35 mouse cellular contexts compared by ENCODE assay signal in genomic region chr2:28919001-28919400, GRCm38 (mm10). TPM values are rescaled to one million over a fixed set of nuclear protein-coding genes. Genes with fewer than 3 reads are reported as not detected.
DNase-seq lines count a peak whose midpoint lies in the region; ATAC-seq and TF ChIP-seq lines count a peak whose summit lies in the region.
"Had no signal": no experiment of that assay in that cellular context is flagged by ENCODE, and none has a peak within 500 bp of the region (broad histone marks: within the 10 kb centered on the region; RNA-seq: fewer than 3 reads in every experiment).

No protein-coding gene starts in this region.

- no peak for ATAC-seq in midbrain, postnatal 0 days (ENCODE audit: low FRiP score)
- ATAC-seq in midbrain, embryonic 12.5 days (ENCODE audit: low FRiP score, low read depth), result no peak
- ATAC-seq in midbrain, embryonic 15.5 days (replicated peaks), result no peak
- ATAC-seq: forebrain, embryonic 15.5 days; intestine, embryonic 15.5 days had no signal

- H3K4me2 ChIP-seq in midbrain, postnatal 0 days (ENCODE audit: low read depth, low read length, poor library complexity, severe bottlenecking), result no peak overlapping the region
- H3K4me2 ChIP-seq in midbrain, embryonic 12.5 days (replicated peaks), result no peak overlapping the region
- H3K4me2 ChIP-seq in midbrain, embryonic 15.5 days, result peak overlapping the region; percentile 43; the same call in 1 of the 2 replicates
- H3K4me2 ChIP-seq: embryonic facial prominence, embryonic 13.5 days; forebrain, embryonic 12.5 days; forebrain, embryonic 15.5 days; heart, embryonic 11.5 days; hindbrain, embryonic 12.5 days; intestine, embryonic 15.5 days had no signal

- H3K36me3 ChIP-seq in midbrain, embryonic 10.5 days, result no peaks in the 10 kb centered on the region
- H3K36me3 ChIP-seq in midbrain, postnatal 0 days (ENCODE audit: insufficient read depth, low read length), result no peaks in the 10 kb centered on the region
- H3K36me3 ChIP-seq in midbrain, embryonic 12.5 days, result no peaks in the 10 kb centered on the region
- H3K36me3 ChIP-seq in midbrain, embryonic 15.5 days (replicated peaks), result no peaks in the 10 kb centered on the region
- H3K36me3 ChIP-seq: embryonic facial prominence, embryonic 10.5 days; embryonic facial prominence, embryonic 13.5 days; forebrain, embryonic 12.5 days; forebrain, embryonic 15.5 days; G1E; hindbrain, embryonic 12.5 days; intestine, embryonic 15.5 days had no signal

- peak; percentile 11 for DNase-seq in embryo, embryonic 11 days
- no peak for DNase-seq in embryo, embryonic 10 days (ENCODE audit: low spot score)
- DNase-seq in midbrain, embryonic 10.5 days (ENCODE audit: low spot score), result no peak
- DNase-seq in midbrain, postnatal 0 days (ENCODE audit: low spot score), result no peak
- no peak for DNase-seq in testis, postnatal 14 days (ENCODE audit: low spot score)
- DNase-seq in thymus, postnatal 0 days (ENCODE audit: low spot score), result no peak
- DNase-seq: adrenal gland, adult 2 months; adrenal gland, postnatal 14 days; B cell, adult 2 months; cerebellum, adult 11 months; cerebellum, adult 2 months; cerebellum, adult 9-11 months; cerebellum, postnatal 25 days; gastrocnemius, adult 2 months; gastrocnemius, postnatal 14 days; heart, adult 11 months had no signal

- H3K27ac ChIP-seq in midbrain, embryonic 10.5 days (replicated peaks), result peak overlapping the region; percentile 86; the same call in 1 of the 2 replicates
- no peak overlapping the region for H3K27ac ChIP-seq in midbrain, postnatal 0 days (ENCODE audit: low read depth, low read length)
- peak overlapping the region; percentile 71; the same call in 1 of the 2 replicates for H3K27ac ChIP-seq in midbrain, embryonic 12.5 days (replicated peaks)
- H3K27ac ChIP-seq in midbrain, embryonic 15.5 days, result peak overlapping the region; percentile 79; the same call in 1 of the 2 replicates
- H3K27ac ChIP-seq: embryonic facial prominence, embryonic 10.5 days; embryonic facial prominence, embryonic 13.5 days; forebrain, embryonic 12.5 days; forebrain, embryonic 15.5 days; gastrocnemius, adult 2 months; hindbrain, embryonic 12.5 days; intestine, embryonic 15.5 days had no signal

- H3K9me3 ChIP-seq in midbrain, embryonic 10.5 days (replicated peaks), result no peaks in the 10 kb centered on the region
- H3K9me3 ChIP-seq in midbrain, postnatal 0 days (ENCODE audit: low read length), result no peaks in the 10 kb centered on the region
- no peaks in the 10 kb centered on the region for H3K9me3 ChIP-seq in midbrain, embryonic 12.5 days
- no peaks in the 10 kb centered on the region for H3K9me3 ChIP-seq in midbrain, embryonic 15.5 days
- H3K9me3 ChIP-seq: embryonic facial prominence, embryonic 10.5 days; embryonic facial prominence, embryonic 13.5 days; forebrain, embryonic 12.5 days; forebrain, embryonic 15.5 days; hindbrain, embryonic 12.5 days; intestine, embryonic 15.5 days had no signal

- 0% methylated on average over 4 of the region's 4 CpGs for WGBS in midbrain, embryonic 10.5 days
- 11% methylated on average over 4 of the region's 4 CpGs for WGBS in midbrain, postnatal 0 days
- WGBS in midbrain, embryonic 12.5 days, result 2% methylated on average over 4 of the region's 4 CpGs
- WGBS in midbrain, embryonic 15.5 days, result 0% methylated on average over 4 of the region's 4 CpGs

- H3K9ac ChIP-seq in midbrain, postnatal 0 days (replicated peaks; ENCODE audit: low read length, poor library complexity, severe bottlenecking), result no peak overlapping the region
- no peak overlapping the region for H3K9ac ChIP-seq in midbrain, embryonic 12.5 days (replicated peaks)
- no peak overlapping the region for H3K9ac ChIP-seq in midbrain, embryonic 15.5 days
- H3K9ac ChIP-seq: embryonic facial prominence, embryonic 13.5 days; forebrain, embryonic 12.5 days; forebrain, embryonic 15.5 days; hindbrain, embryonic 12.5 days; intestine, embryonic 15.5 days had no signal

- peaks cover 99% of the 10 kb centered on the region for H3K27me3 ChIP-seq in midbrain, embryonic 10.5 days (ENCODE audit: low read depth, poor library complexity, severe bottlenecking)
- H3K27me3 ChIP-seq in midbrain, postnatal 0 days (ENCODE audit: insufficient read depth, low read length), result peaks cover 43% of the 10 kb centered on the region
- peaks cover 97% of the 10 kb centered on the region for H3K27me3 ChIP-seq in midbrain, embryonic 12.5 days
- peaks cover 69% of the 10 kb centered on the region for H3K27me3 ChIP-seq in midbrain, embryonic 15.5 days (replicated peaks)

- peaks cover 41% of the 10 kb centered on the region for H3K4me1 ChIP-seq in midbrain, embryonic 10.5 days
- no peaks in the 10 kb centered on the region for H3K4me1 ChIP-seq in midbrain, postnatal 0 days (ENCODE audit: insufficient read depth, low read length)
- peaks cover 18% of the 10 kb centered on the region for H3K4me1 ChIP-seq in midbrain, embryonic 12.5 days
- H3K4me1 ChIP-seq in midbrain, embryonic 15.5 days, result peaks cover 5% of the 10 kb centered on the region

- TF ChIP-seq CTCF in midbrain, postnatal 0 days (IDR thresholded peaks at IDR 0.05), result no peak

- H3K4me3 ChIP-seq in midbrain, embryonic 10.5 days, result peak overlapping the region; percentile 53; the same call in 1 of the 2 replicates
- H3K4me3 ChIP-seq in midbrain, postnatal 0 days (ENCODE audit: low read depth, low read length), result no peak overlapping the region
- H3K4me3 ChIP-seq in midbrain, embryonic 12.5 days, result no peak overlapping the region
- no peak overlapping the region for H3K4me3 ChIP-seq in midbrain, embryonic 15.5 days
- H3K4me3 ChIP-seq: embryonic facial prominence, embryonic 10.5 days; embryonic facial prominence, embryonic 13.5 days; erythroblast, embryonic 14.5 days; forebrain, embryonic 12.5 days; forebrain, embryonic 15.5 days; gastrocnemius, adult 2 months; hindbrain, embryonic 12.5 days; intestine, embryonic 15.5 days had no signal

RNA-seq across cellular contexts. Expression of gene Barhl1, which starts 2.5 kb away (rescaled TPM):
- polyA plus RNA-seq in midbrain, embryonic 10.5 days (2016; fragmentation: Nextera tagmentation; extraction: Ambion mirVana), result 10.9 and 13.8 TPM in 2 replicates
- 36.8 and 49.0 TPM in 2 replicates for total RNA-seq in midbrain, postnatal 0 days (2014; rRNA removed)
- 36.8 and 36.9 TPM in 2 replicates for polyA plus RNA-seq in midbrain, postnatal 0 days (2015; fragmentation: Nextera tagmentation; extraction: Ambion mirVana)
- 32.5 and 47.4 TPM in 2 replicates for polyA plus RNA-seq in midbrain, embryonic 12.5 days (2016; fragmentation: Nextera tagmentation; extraction: Ambion mirVana)
- 53.5 and 77.8 TPM in 2 replicates for polyA plus RNA-seq in midbrain, embryonic 15.5 days (2015; fragmentation: Nextera tagmentation; extraction: Ambion mirVana)
- polyA plus RNA-seq in thymus, postnatal 0 days (2015; fragmentation: Nextera tagmentation; extraction: Ambion mirVana), result not detected in 2 replicates
- total RNA-seq: adrenal gland, adult 2 months; adrenal gland, postnatal 14 days; CH12.LX; common myeloid progenitor, adult 5-6 weeks; gastrocnemius, adult 2 months; gastrocnemius, postnatal 14 days; gastrocnemius, postnatal 4 days; heart, adult 8-10 months; heart, postnatal 25 days; hematopoietic stem cell, adult 5-6 weeks had no signal
- polyA plus RNA-seq: embryonic facial prominence, embryonic 13.5 days; erythroblast, embryonic 14.5 days; heart, embryonic 11.5 days; heart, embryonic 14.5 days; heart, postnatal 0 days had no signal

Comparison
In these comparisons a context has a peak if more than half of its experiments do, and no peak if none do; other contexts are left out.
1. RNA of gene Barhl1, which starts 2.5 kb away (polyA plus RNA-seq): 53.5 to 77.8 TPM in midbrain, embryonic 15.5 days, 36.8 to 36.9 TPM in midbrain, postnatal 0 days, 32.5 to 47.4 TPM in midbrain, embryonic 12.5 days and 10.9 to 13.8 TPM in midbrain, embryonic 10.5 days; not detected in thymus, postnatal 0 days; every median in the first group is over 10 times any median in the second.